Mouse (Mus musculus): ENCODE data around the gene Utp4. TPM values are rescaled to one million over a fixed set of nuclear protein-coding genes. Genes with fewer than 3 reads are reported as not detected.

Utp4 gene
- 39.9 TPM for polyA plus RNA-seq (2015; fragmentation: Illumina TruSeq; extraction: RNeasy Lipid Tissue Mini Kit (QIAGEN cat#74804); ENCODE audit: insufficient read depth, low replicate concordance)

DNA sequence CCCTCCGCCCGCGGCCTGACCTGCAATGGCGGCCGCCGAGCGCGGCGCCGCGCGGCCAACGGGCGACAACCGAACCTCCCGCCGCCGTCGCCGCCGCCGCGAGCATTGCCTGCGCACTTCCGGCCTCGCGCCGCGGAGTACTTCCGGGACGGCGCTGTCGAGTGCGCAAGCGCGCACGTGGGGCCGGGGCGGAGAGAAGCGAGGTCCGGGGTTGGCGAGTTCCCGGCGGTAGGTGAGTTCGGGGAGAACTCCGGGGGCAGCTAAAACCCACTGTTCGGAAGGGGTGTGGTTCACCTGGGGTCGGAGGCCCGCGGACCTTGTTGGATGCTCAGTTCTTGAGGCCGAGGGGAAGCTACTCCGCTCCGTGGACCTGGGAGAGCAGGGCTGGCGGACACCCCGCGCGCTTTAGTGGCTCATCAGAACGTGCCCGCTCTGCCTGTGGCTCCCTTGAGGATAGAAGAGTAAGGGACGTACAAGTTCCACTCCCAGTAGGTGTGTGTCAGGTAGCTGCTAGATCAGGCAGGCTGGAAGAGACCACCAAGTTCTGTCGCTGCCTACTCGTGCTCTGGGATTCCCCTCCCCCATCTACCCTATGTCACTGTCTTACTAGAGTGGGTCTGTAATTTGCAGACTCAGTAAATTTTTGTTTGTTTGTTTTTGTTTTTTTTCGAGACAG is at the start of gene Utp4:
Utp4 (plus strand) TSS at position 156 of the 676 bp plus-strand sequence.

DNA sequence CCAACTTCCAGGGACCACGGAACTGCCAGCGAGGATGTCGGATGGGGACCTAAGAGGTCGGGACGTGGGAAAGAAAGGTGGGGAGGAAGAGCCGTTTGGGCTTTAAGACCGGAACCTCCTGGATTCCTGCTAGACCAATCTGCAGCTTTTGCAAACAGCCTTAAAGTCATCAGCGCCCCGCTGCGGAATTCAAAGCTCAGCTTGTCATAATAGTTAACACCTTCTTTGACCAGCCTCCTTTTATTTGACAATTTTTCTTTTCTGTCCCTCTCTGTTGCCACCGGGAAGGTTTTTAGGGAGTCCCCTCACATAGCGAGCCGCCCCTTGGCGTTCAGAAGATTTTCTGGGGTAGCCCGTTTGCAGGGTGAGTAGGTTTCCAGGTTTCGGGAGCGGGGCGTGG is 23.4 kb upstream of the Utp4 start, which contains the start of gene Has3:
Has3 (plus strand) TSS at position 192 of the 400 bp plus-strand sequence.

DNA sequence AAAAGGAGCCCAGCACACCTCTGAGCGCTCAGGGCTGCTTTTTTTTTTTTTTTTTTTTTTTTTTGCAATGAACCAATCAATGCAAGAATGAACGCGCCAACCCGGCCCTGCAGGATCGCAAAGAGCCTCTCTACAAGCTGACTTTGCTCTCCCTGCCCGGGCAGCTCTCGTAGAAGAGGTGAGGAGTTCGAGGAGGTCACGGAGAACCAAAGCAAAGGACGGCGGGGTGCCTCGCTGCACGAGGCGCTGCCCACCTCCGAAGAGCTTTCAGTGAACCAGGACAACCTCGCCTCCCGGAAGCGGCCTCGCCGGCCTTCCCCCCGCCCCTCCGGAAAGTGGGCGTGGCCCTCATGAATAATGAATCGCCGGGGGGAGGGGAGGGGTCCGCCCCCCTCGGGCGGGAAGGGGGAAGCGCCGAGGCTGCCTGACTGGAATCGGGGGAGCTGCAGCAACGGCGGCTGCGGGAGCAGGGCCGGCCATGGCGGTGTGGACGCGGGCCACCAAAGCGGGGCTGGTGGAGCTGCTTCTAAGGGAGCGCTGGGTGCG is 42.0 kb downstream of the Utp4 start, which contains the start of gene Sntb2:
Sntb2 (plus strand) TSS at position 427 of the 546 bp plus-strand sequence.

Other genes with a start within 250 kb of the Utp4 start
- gene Tango6, start 210.6 kb upstream of the Utp4 start, polyA plus RNA-seq (2015; fragmentation: Illumina TruSeq; extraction: RNeasy Lipid Tissue Mini Kit (QIAGEN cat#74804); ENCODE audit: insufficient read depth, low replicate concordance) = 3.7 TPM
- gene Has3, start 23.4 kb upstream of the Utp4 start, polyA plus RNA-seq (2015; fragmentation: Illumina TruSeq; extraction: RNeasy Lipid Tissue Mini Kit (QIAGEN cat#74804); ENCODE audit: insufficient read depth, low replicate concordance) = 0.21 TPM
- gene Sntb2, start 42.1 kb downstream of the Utp4 start, polyA plus RNA-seq (2015; fragmentation: Illumina TruSeq; extraction: RNeasy Lipid Tissue Mini Kit (QIAGEN cat#74804); ENCODE audit: insufficient read depth, low replicate concordance) = 18.5 TPM
- gene Vps4a, start 137.6 kb downstream of the Utp4 start, polyA plus RNA-seq (2015; fragmentation: Illumina TruSeq; extraction: RNeasy Lipid Tissue Mini Kit (QIAGEN cat#74804); ENCODE audit: insufficient read depth, low replicate concordance) = 56.9 TPM
- 17.4 TPM for gene Pdf, start 155.0 kb downstream of the Utp4 start, polyA plus RNA-seq (2015; fragmentation: Illumina TruSeq; extraction: RNeasy Lipid Tissue Mini Kit (QIAGEN cat#74804); ENCODE audit: insufficient read depth, low replicate concordance)
- gene Cog8, start 163.1 kb downstream of the Utp4 start, polyA plus RNA-seq (2015; fragmentation: Illumina TruSeq; extraction: RNeasy Lipid Tissue Mini Kit (QIAGEN cat#74804); ENCODE audit: insufficient read depth, low replicate concordance) = 33.0 TPM
- 46.5 TPM for gene Nip7, start 163.2 kb downstream of the Utp4 start, polyA plus RNA-seq (2015; fragmentation: Illumina TruSeq; extraction: RNeasy Lipid Tissue Mini Kit (QIAGEN cat#74804); ENCODE audit: insufficient read depth, low replicate concordance)
- gene Tmed6, start 172.0 kb downstream of the Utp4 start, polyA plus RNA-seq (2015; fragmentation: Illumina TruSeq; extraction: RNeasy Lipid Tissue Mini Kit (QIAGEN cat#74804); ENCODE audit: insufficient read depth, low replicate concordance) = 0.50 TPM
- 55.2 TPM for gene Terf2, start 202.9 kb downstream of the Utp4 start, polyA plus RNA-seq (2015; fragmentation: Illumina TruSeq; extraction: RNeasy Lipid Tissue Mini Kit (QIAGEN cat#74804); ENCODE audit: insufficient read depth, low replicate concordance)

Measured in spleen, adult 10 weeks (tissue).